Mouse (Mus musculus) C2C12 (cell line): ENCODE measurements around the gene Olfr938.

ENCODE experiments used
- CEBPB ChIP-seq: IDR thresholded peaks from one replicate; pipeline ENCODE4 v1.6.1; 2011; ENCODE audit warnings: low read depth, mild to moderate bottlenecking, control low read depth, moderate library complexity
- CTCF ChIP-seq: IDR thresholded peaks from one replicate; pipeline ENCODE4 v1.5.1; 2011; ENCODE audit not compliant: control insufficient read depth, insufficient read depth, insufficient read length
- MYOG ChIP-seq: IDR thresholded peaks from one replicate; pipeline ENCODE4 v1.6.1; 2011; ENCODE audit not compliant: control insufficient read depth, insufficient read length; ENCODE audit errors: extremely low read depth
- USF1 ChIP-seq: IDR thresholded peaks from one replicate; pipeline ENCODE4 v1.6.1; 2011; ENCODE audit warnings: low read depth, mild to moderate bottlenecking, control low read depth, moderate library complexity

- TF ChIP-seq CTCF = no peak
- TF ChIP-seq USF1 = no peak
- no peak for TF ChIP-seq MYOG
- no peak for TF ChIP-seq CEBPB
Measured at GRCm38 (mm10) chr9:39064851-39065250, 13.8 kb downstream of the Olfr938 start, which contains the start of gene Olfr937.
